Mouse (Mus musculus): ENCODE results near the gene Zfp526.

The Zfp526 gene

DNA sequence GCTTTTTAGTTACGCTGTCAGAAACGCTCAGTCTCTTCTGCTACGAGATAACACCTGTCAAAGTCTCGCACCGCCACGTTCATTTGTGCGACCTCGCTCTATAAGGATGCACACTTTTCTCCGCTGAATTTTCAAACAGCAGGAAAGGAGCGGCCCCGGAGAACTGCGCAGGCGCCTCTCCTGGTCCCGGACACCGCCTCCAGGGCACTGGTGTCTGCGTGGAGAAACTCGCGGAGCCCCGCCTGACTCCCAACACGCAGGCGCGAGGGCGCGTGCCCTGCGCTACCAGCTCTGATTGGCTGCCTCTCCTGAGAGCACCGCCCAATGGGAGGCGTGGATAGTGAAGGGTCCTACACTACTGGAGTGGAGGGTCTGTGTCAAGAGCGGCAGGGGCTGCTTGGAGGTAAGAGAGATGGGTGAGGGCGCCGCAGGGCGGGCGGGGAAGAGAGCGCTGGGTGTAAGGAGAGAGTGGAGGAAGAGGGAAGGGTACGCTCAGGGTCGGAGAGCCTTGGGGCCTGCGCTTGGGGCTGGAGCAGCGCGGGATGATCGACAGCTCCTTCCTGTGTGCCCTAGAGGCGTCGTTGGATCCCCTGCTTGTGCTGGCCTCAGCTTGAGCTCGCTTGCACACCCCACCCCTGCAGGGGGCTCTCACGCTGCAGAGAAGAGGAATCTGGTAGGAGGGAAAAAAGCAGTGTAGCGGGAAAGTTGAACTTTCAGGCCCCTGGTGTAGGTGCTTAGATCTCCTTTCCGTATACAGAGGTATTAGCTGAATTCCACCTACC lies at the start of gene Zfp526:
TSS of gene Zfp526 (plus strand) at position 324 of the 782 bp plus-strand sequence.
- no peak for DNase-seq (ENCODE audit: extremely low read depth, low read depth, low spot score)

DNA sequence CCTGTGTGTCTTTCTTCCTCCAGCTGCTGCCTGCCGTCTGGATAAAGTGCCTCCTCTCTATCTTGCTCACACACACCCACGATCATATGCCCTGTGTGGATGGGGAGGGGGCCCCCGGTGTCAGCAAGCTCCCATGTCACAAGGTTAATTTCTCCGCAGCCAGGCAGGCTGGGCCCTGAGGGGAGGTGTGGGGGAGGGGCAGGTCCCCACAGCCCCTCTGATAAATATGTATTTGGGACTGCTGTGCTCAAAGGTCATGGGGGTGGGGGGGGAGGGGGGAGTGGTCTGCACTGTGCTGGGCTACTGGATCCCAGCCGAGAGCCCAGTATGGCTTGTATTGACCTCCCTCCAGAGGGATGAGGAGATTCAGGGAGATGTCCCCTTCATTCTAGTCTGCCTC lies 48.6 kb upstream of the Zfp526 start:
- DNase-seq (ENCODE audit: extremely low read depth, low read depth, low spot score): no peak

DNA sequence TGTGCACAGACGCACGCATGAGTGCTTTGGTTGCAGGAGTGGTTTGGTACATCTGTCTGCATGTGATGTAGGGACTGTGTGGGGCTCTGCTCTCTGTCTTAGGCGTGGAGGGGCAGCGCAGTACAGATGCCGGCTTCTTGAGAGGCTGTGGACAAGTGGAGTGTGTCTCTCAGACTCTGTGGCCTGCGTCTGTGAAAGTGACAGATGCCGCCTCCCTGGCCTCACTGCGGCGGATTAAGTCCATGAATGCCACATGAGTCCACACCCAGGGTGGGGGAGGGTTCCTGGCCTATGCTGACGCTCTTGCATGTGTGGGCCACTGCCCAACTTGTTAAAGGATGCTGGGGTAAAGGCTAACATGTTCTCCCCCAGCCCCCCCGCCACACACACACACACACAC lies 46.9 kb upstream of the Zfp526 start:
- DNase-seq (ENCODE audit: extremely low read depth, low read depth, low spot score): no peak

DNA sequence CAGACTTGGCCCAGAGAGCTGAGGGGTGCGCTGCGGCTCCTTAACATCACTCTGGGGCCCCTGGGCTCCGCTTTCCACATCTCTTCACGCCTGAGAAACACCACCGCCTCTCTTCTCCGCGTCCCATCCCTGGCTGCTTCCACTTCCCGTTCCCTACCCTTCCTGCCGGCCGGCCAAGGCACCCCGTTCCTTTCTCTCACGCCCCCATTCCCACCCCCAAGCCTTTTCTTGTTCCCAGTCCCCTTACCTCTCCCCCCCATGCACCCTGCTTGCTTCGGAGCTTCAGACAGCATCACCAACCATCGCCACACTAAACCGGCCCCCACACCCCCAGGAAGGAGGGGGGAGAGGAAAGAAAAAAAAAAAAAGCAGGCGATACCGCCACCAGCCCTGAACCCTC lies 42.9 kb upstream of the Zfp526 start:
- no peak for DNase-seq (ENCODE audit: extremely low read depth, low read depth, low spot score)

DNA sequence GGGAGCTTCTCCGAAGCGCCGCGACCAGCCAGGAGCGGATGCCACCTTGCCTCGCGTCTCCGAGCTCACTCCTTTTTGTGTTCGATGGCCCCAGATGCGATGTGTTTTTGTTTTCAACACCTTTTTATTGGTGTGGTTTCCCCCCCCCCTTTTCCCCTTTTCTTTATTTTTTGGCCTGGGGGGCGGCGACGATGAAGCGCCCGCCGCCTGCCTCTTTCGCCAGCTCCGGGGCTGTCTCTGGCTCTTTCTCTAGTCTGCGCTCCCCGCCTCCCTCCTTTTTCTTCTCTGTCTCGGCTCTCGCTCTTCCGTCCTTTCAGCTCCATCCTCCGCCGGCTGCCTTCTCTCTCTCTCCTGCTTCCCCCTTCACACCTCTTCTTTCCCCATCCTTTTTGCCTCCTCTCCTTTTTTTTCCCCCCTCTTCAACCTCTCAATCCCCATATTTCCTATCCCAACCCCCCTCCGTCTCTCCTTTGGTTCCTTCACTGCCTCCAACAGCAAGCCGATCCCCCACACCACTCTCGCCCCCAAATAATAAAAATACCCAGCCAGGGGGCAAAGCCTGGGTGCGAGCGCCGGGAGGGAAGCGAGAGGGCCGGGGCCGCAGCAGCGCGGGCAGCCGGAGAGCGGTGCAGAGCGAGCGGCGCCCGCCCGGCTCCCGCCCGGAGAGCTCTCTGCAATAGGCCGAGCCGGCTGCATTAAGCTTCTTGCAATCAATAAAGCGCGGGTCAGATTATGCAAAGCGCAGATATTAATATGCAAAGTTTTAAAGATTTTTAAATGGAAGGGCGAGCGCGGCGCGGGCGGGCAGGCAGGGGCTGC lies 42.2 kb upstream of the Zfp526 start:
- no peak for DNase-seq (ENCODE audit: extremely low read depth, low read depth, low spot score)

DNA sequence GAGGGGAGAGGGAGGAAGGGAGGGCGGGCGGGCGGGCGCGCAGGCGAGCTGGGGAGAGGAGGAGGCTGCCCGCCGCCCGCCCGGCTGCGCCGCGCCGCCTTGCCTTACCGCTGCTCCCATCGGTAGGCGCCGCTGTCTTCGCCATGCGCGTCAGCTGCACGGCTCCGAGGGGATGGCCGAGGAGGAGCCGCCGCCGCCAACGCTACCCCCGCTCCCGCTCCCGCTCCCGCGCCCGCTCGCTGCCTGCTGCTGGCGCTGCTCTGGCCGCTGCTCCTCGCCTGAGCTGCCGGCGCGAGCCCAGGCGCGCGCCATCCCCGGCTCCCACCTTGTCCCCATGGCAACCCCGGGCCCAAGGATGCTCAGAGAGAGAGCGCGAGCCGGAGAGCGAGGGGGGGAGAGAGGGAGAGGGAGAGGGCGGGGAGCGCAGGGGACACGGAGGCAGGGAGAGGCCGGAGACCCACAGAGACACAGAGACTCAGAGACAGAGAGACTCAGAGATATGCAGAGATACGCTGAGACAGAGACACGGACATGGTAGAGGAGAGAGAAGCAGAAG lies 41.5 kb upstream of the Zfp526 start, which contains the start of gene Pou2f2:
TSS of gene Pou2f2 (minus strand) at position 121 of the 556 bp plus-strand sequence.
- DNase-seq (ENCODE audit: extremely low read depth, low read depth, low spot score): no peak

DNA sequence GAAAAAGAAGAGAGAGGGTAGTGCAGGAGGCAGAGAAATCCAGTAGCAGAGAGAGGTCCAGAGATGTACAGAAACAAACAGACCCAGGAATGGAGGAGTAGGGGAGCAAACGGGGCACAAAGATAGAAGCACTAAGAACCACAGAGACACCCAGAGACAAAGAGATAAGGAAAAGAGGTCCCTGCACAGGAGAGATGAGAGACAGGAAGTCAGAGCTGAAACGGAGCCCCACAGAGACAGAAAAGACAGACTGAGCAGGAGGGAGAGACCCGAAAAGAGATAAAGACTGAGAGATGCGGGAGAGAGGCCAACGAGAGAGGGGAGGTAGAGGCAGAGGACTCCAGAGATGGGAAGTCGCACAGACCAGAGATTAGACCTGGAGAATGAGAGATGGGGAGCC lies 40.7 kb upstream of the Zfp526 start:
- no peak for DNase-seq (ENCODE audit: extremely low read depth, low read depth, low spot score)

DNA sequence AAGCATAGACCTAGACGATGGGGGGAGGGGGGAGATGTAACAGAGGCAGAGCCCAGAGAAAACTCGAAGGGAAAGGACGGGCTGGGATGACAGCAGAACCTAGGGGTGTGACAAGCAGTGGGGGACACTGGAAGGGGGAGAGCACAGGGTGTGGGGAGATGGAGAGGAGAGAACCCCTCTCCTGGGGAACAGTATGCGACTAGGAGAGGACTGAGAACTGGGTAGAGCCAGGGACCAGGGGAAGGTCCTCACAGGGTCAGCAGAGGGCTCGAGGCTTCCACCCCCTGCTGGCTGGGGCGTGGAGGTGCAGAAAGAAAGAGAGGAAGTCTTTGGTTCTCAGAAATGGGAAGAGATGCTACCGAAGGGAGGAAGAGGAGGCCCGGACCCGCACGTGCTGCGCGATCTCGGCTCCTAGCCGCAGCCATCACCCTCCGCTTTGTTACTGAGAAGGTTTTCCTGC lies 39.9 kb upstream of the Zfp526 start:
- no peak for DNase-seq (ENCODE audit: extremely low read depth, low read depth, low spot score)

DNA sequence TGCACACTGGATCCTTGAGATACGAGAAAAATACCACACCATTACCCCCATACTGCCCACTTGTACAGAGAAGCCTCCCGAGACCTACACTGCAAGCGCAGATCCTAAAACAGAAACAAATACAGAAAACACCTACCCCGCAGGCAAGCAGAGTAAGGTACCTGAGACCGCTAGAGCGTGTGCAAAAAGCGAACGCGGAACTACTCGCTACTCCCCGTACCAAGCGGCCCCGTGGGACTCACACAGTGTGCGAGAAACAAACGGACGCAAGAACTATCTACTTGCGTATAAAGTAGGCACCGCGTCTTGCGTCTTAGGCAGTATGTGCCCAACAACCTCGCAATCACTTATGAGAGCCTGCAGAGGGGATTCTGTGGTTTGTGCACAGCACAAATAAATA lies 39.4 kb upstream of the Zfp526 start:
- no peak for DNase-seq (ENCODE audit: extremely low read depth, low read depth, low spot score)

DNA sequence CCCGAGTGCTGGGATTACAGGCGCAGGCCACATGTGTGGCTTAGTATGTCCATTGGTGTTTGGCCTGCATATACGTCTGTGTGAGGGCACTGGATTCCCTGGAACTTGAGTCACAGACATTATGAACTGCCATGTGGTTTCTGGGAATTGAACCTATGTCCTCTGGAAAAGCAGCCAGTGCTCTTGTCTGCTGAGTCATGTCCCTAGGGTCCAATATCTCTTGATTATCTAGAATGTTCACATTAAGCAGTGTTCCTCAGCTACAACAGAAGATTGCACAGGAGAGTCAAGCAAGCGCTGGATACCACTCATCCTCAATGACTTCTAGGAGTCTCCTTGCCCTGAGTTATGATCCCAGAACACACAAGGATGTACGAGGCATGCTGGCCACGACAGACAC lies 37.1 kb upstream of the Zfp526 start:
- no peak for DNase-seq (ENCODE audit: extremely low read depth, low read depth, low spot score)

DNA sequence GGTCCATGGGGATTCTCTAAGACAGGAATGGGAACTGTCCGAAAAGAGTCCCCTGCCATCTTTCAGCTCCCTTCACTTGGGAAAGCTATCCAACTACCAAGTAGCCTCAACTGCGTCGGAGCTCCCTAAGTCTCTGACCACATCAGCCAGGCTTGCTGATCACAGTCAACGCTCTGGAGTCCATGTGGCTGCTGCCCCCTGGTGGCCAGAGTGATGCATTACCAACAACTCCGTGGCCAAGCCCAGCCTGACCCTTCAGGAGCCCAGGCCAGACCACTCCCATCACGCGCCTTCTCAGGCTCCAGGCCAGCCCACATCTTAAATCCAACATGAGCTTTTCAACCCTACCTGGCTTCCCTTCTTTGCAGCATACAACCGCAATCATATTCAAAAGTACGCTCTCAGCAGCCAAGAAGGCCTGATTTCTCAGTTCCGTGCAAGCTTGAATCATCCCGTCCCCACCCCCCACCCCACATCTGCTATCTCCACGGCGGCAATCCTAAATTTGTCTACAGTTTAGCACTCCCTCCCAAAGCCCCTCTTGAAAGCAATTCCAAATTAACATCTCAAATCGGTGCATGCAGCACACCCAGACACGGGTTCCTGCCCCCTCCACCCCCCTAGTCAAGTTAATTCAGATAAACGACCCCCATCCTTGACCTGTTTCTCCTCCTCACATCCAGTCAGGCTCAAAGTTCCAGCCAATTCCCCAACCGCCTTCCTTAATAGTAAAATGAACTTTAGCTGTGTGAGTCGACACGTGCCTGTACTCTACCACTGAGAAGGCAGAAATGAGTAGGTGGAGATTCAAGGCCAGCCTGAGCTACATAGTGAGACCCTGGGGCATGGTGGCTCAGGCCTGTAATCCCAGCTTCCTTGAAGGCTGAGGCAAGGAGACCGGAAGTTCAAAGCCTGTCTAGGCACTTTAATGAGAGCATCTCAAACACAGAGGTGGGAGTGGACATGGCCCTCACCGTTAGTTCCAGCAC lies 33.3 kb upstream of the Zfp526 start:
- DNase-seq (ENCODE audit: extremely low read depth, low read depth, low spot score): no peak

DNA sequence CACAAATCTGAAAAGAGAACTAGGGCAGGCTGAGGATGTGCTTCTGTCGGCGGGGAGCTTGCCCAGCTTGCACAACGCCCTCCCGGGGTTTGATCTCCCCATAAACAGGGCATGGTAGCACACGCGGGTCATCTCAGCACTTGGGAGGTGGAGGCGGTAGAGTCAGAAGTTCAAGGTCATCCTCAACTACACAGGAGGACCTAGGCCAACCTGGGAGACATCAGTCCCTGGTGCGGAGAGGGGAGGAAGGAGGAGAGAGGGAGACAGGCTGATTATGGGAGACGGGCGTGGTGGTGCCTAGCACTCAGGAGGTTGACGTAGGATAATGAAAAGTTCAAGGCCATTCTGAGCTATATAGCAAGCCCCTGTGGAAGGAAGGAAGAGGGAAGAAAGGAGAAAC lies 30.4 kb upstream of the Zfp526 start:
- DNase-seq (ENCODE audit: extremely low read depth, low read depth, low spot score): no peak

DNA sequence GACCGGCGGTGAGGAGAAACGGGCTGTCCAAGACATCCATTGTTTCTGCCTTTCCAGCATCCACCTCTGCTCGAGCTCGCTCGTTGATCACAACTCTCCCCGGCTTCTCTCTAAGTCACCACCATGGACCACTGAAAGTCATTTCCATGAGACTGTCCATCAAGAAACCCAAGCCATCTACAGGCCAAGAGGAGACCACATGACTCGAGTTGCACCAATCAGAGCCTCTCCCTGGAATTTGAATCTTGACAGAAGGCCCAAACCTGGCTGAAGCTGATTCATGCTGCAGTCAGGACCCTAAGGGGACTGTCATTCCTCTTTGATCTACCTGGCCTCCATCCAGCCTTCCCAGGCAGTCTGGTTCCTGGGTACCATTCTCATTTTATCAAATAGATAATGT lies 29.1 kb upstream of the Zfp526 start:
- no peak for DNase-seq (ENCODE audit: extremely low read depth, low read depth, low spot score)

DNA sequence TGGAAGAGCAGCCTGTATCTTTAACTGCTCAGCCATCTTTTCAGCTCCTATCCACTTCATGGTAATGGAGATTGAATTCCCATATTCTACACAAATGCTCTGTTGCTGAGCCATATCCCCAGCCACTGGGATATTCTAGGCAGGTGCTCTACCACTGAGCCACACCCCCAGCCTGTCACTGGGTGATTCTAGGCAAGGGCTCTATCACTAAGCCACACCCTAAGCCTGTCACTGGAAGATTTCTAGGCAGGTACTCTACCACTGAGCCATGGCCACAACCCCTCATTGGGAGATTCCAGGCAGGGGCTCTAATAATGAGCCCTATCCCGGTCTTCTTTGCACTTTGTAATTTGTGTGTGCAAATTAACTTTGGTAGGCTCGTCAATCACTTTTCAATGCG lies 26.1 kb upstream of the Zfp526 start:
- no peak for DNase-seq (ENCODE audit: extremely low read depth, low read depth, low spot score)

DNA sequence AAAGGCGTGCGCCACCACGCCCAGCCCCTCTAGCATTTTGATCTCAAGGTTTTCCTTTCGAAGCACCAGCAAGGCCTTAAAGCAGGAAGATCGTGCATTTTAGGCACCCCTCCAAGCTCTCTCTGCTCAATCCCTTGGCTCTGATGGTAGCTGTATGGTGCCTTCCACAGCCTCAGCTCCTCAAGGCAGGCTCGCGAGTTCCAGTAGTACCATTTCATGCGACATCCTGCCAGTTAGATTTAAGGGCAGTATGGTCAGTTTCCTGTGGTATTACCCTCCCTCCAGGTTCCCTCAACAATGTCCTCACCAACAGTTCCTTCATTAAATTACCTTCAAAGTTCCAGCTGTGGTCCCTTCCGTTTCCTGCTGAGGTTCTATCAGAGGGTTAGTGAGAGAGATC lies 25.1 kb upstream of the Zfp526 start:
- no peak for DNase-seq (ENCODE audit: extremely low read depth, low read depth, low spot score)

DNA sequence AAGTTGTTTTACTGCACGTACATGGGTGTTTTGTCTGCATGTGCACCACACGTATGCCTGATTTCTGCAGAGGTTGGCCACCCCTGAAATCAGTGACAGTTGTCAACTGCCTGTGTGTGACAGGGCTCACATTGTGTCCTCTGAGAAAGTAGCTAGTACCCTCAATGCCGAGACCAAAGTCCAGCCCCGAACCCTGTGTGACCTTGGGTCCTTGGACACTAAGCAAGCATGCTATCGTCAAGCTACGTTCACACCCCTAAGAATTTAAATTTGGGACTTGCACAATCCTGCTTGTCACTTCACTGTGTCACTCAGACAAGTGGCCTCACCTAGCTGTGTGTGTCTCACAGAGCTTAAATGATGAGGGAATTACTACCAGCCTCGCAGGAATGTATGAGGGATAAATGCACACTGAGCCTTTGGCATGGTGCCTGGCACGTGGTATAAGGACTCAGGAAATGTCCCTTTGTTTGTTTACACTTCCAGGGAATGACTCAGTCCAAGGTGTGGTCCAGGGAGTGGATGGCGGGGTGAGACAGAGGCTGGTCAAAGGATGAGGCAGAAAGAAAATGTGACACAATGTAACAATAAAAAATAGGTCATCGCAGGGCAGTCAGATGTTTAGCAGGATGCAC lies 23.7 kb upstream of the Zfp526 start:
- no peak for DNase-seq (ENCODE audit: extremely low read depth, low read depth, low spot score)

DNA sequence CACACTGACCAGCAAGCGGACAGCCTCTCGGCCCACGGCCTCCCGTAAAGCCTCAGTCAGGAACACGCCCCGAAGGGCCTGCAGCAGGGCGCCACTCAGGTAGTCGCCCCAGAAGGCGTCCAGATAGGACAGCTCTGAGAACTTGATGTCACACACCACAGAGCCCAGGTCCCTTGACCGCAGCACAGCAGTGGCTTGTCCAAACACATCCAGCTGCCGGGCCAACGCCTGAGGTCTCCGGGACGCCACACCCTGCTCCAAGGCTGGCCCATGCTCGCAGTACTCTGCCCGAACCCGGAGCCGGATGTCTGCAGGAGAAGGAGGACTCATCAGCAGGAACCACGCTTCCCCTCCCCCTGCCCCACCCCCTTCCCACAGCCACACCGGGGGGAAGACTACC lies 17.6 kb upstream of the Zfp526 start:
- no peak for DNase-seq (ENCODE audit: extremely low read depth, low read depth, low spot score)

DNA sequence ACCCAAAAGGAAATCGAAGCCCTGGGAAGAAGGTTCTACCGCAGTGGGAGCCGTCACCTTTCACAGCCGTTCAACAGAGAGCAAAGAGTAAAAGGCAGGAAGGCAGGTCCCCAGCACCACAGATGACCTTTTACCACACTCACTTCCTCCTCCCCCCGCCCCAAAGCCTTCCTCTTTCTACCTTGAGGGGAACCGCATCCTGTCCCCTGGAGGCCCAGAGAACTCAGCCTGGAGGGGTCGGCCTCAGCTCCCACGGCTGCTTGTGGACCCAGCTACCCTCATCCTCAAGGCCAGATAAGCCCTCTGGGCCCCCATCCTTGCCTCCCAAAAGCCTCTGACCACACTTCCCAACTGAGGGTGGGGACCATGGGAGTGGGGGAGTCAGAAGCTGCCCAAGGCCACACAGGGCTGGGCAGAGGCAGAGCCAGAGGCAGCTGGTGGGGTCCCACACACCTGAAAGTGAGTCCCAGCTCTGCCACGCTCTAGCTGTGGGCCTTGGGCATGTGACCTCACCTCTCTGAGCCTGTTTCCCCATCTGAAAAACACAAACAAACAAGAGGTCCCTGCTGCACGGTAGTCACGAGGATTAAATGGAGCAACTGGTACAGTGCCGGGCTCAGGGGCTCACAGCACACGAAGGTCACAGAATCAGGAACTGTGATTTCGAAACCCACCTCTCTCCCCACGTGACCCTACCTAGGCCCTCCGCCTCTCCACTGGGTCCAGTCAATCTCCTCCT lies 15.7 kb upstream of the Zfp526 start:
- DNase-seq (ENCODE audit: extremely low read depth, low read depth, low spot score): no peak

DNA sequence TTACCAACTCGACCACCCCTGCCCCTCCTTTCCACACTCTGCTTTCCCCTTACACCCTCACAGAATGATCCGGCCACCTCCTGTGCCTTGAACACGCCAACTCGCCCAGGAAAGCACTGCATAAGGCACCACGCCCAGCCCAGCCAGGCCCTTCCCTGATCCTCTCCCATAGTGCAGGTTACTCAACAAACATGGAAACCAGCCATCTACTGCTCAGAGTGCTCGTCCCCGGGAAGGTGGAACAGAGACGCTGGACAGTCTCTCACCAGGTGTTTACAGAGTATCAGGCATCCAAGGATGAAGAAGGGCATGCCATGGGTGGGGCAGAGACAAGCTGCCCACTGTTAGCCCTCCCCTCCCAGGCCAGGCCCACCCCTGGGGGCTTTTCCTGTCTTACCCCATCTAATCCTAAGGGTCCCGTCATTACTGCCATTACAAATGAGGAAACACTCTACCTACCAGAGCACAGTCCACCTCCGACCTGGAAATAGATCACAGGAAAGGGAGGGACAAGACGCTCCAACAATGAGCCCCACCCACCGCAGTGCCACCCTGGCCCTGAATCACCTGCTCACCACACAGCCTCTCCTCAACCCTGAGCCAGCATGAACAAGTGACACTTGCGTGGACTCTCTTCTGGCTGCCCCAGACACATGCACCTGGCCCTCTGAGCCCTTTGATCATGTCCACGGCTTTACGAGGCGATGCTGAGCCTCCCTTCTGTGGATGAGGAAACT lies 15.0 kb upstream of the Zfp526 start:
- DNase-seq (ENCODE audit: extremely low read depth, low read depth, low spot score): no peak

All from fat pad, adult 2 months (tissue).